ENCODE assay signal across 14 mouse cellular contexts in the genomic region with DNA sequence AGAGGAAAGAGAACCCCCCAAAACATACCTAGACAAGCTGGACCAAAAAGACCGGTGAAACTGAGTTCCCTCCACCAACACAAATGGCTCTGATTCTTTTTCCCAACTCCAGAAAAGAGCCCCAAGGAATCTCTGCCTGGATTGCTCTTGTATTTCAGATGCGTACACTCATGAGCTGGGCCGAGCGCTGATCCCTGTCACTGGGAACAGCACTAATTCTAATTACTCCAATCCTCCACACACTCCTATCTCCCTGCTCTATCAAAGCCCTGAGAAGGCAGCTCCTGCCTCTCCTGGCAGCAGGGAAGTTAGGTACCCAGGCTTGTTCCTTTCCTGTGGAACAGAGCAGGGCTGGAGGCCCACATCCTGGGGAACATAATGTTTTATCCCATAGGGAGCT.
DNase-seq lines count a peak whose midpoint lies in the region; ATAC-seq and TF ChIP-seq lines count a peak whose summit lies in the region.
"Had no signal": no experiment of that assay in that cellular context is flagged by ENCODE, and none has a peak within 500 bp of the region (broad histone marks: within the 10 kb centered on the region; RNA-seq: fewer than 3 reads in every experiment).

No protein-coding gene starts in this region.

- DNase-seq in forebrain, postnatal 0 days: no peak
- no peak for DNase-seq in right cerebral cortex, postnatal 4 days
- no peak for DNase-seq in thymus, postnatal 4 days
- DNase-seq in heart, postnatal 10 days: no peak
- DNase-seq: adrenal gland, adult 8-10 months; B cell, adult 2 months; kidney, postnatal 25 days; liver; lung, adult 2 months had no signal

- no peak overlapping the region for H3K27ac ChIP-seq in heart, embryonic 13.5 days (replicated peaks)
- no peak overlapping the region for H3K27ac ChIP-seq in heart, embryonic 12.5 days (ENCODE audit: poor library complexity, severe bottlenecking)
- peak overlapping the region; percentile 66 for H3K27ac ChIP-seq in forebrain, postnatal 0 days (ENCODE audit: low read depth, low read length)
- H3K27ac ChIP-seq in limb, embryonic 12.5 days: peak overlapping the region; percentile 23; the same call in 1 of the 2 replicates
- H3K27ac ChIP-seq in neural tube, embryonic 14.5 days (ENCODE audit: low read depth, low read length): peak overlapping the region; percentile 75

- WGBS in heart, embryonic 13.5 days: 82% methylated on average over 4 of the region's 4 CpGs
- WGBS in heart, embryonic 12.5 days: 87% methylated on average over 4 of the region's 4 CpGs
- WGBS in forebrain, postnatal 0 days: 40% methylated on average over 4 of the region's 4 CpGs
- 84% methylated on average over 4 of the region's 4 CpGs for WGBS in limb, embryonic 12.5 days
- 48% methylated on average over 4 of the region's 4 CpGs for WGBS in neural tube, embryonic 14.5 days

- TF ChIP-seq CTCF in forebrain, postnatal 0 days (IDR thresholded peaks at IDR 0.05; ENCODE audit: low read depth): no peak

- no peak overlapping the region for H3K4me2 ChIP-seq in heart, embryonic 13.5 days
- H3K4me2 ChIP-seq in heart, embryonic 12.5 days: no peak overlapping the region
- peak overlapping the region; percentile 19 for H3K4me2 ChIP-seq in forebrain, postnatal 0 days (ENCODE audit: low read depth)
- H3K4me2 ChIP-seq in limb, embryonic 12.5 days: no peak overlapping the region
- H3K4me2 ChIP-seq in neural tube, embryonic 14.5 days (ENCODE audit: low read depth, low read length): no peak overlapping the region

- no peaks in the 10 kb centered on the region for H3K36me3 ChIP-seq in heart, embryonic 13.5 days
- no peaks in the 10 kb centered on the region for H3K36me3 ChIP-seq in heart, embryonic 12.5 days
- H3K36me3 ChIP-seq in forebrain, postnatal 0 days (ENCODE audit: insufficient read depth): no peaks in the 10 kb centered on the region
- H3K36me3 ChIP-seq in limb, embryonic 12.5 days: peaks cover 8% of the 10 kb centered on the region
- no peaks in the 10 kb centered on the region for H3K36me3 ChIP-seq in neural tube, embryonic 14.5 days (ENCODE audit: control insufficient read depth, insufficient read depth, low read length)

- no peaks in the 10 kb centered on the region for H3K9me3 ChIP-seq in heart, embryonic 13.5 days
- H3K9me3 ChIP-seq in heart, embryonic 12.5 days (replicated peaks): no peaks in the 10 kb centered on the region
- no peaks in the 10 kb centered on the region for H3K9me3 ChIP-seq in forebrain, postnatal 0 days (ENCODE audit: low read length)
- H3K9me3 ChIP-seq in limb, embryonic 12.5 days: no peaks in the 10 kb centered on the region
- no peaks in the 10 kb centered on the region for H3K9me3 ChIP-seq in neural tube, embryonic 14.5 days (ENCODE audit: control insufficient read depth, low read length)

- no peak overlapping the region for H3K4me3 ChIP-seq in heart, embryonic 13.5 days
- H3K4me3 ChIP-seq in heart, embryonic 12.5 days: no peak overlapping the region
- H3K4me3 ChIP-seq in forebrain, postnatal 0 days (ENCODE audit: low read depth, low read length): no peak overlapping the region
- H3K4me3 ChIP-seq in limb, embryonic 12.5 days (replicated peaks): no peak overlapping the region
- H3K4me3 ChIP-seq in neural tube, embryonic 14.5 days (ENCODE audit: low read depth, low read length): no peak overlapping the region
- H3K4me3 ChIP-seq: myocyte had no signal

- no peak for ATAC-seq in heart, embryonic 13.5 days (ENCODE audit: extremely low read depth, insufficient number of reproducible peaks, low FRiP score, low TSS enrichment)
- no peak for ATAC-seq in heart, embryonic 12.5 days (ENCODE audit: insufficient number of reproducible peaks, low FRiP score)
- ATAC-seq in forebrain, postnatal 0 days: peak; percentile 15; the same call in 1 of the 2 replicates
- ATAC-seq in limb, embryonic 12.5 days (ENCODE audit: insufficient number of reproducible peaks, insufficient read depth, low FRiP score, low TSS enrichment, low read depth): no peak
- ATAC-seq in neural tube, embryonic 14.5 days (ENCODE audit: low read depth): no peak; the same call in 1 of the 2 replicates

- H3K4me1 ChIP-seq in heart, embryonic 13.5 days: peaks cover 25% of the 10 kb centered on the region
- H3K4me1 ChIP-seq in heart, embryonic 12.5 days (replicated peaks): peaks cover 39% of the 10 kb centered on the region
- H3K4me1 ChIP-seq in forebrain, postnatal 0 days (ENCODE audit: insufficient read depth): peaks cover 26% of the 10 kb centered on the region
- H3K4me1 ChIP-seq in limb, embryonic 12.5 days (replicated peaks): peaks cover 44% of the 10 kb centered on the region
- peaks cover 29% of the 10 kb centered on the region for H3K4me1 ChIP-seq in neural tube, embryonic 14.5 days (ENCODE audit: control insufficient read depth, insufficient read depth, low read length)

- intact Hi-C loops in heart, postnatal 10 days (cut with DNase I): no loop called here

- peak overlapping the region; percentile 21; the same call in 1 of the 2 replicates for H3K9ac ChIP-seq in heart, embryonic 13.5 days
- H3K9ac ChIP-seq in heart, embryonic 12.5 days: no peak overlapping the region
- peak overlapping the region; percentile 25; the same call in 1 of the 2 replicates for H3K9ac ChIP-seq in forebrain, postnatal 0 days
- no peak overlapping the region; the same call in 1 of the 2 replicates for H3K9ac ChIP-seq in limb, embryonic 12.5 days (replicated peaks)
- 0 out of 2 replicates have a peak overlapping the region, but pooled peaks have one; percentile 4 for H3K9ac ChIP-seq in neural tube, embryonic 14.5 days (replicated peaks; ENCODE audit: low read depth, low read length)

- H3K27me3 ChIP-seq in heart, embryonic 13.5 days (replicated peaks): no peaks in the 10 kb centered on the region
- no peaks in the 10 kb centered on the region for H3K27me3 ChIP-seq in heart, embryonic 12.5 days (replicated peaks)
- no peaks in the 10 kb centered on the region for H3K27me3 ChIP-seq in forebrain, postnatal 0 days (ENCODE audit: insufficient read depth, low read length)
- no peaks in the 10 kb centered on the region for H3K27me3 ChIP-seq in limb, embryonic 12.5 days
- no peaks in the 10 kb centered on the region for H3K27me3 ChIP-seq in neural tube, embryonic 14.5 days (ENCODE audit: control insufficient read depth, insufficient read depth, low read length)

Comparison
In these comparisons a context has a peak if more than half of its experiments do, and no peak if none do; other contexts are left out.
1. H3K9ac ChIP-seq: peak in heart, embryonic 13.5 days (single experiment), forebrain, postnatal 0 days (single experiment) and neural tube, embryonic 14.5 days (single experiment); none in heart, embryonic 12.5 days (single experiment) and limb, embryonic 12.5 days (single experiment).
2. H3K27ac ChIP-seq: peak in forebrain, postnatal 0 days (single experiment), limb, embryonic 12.5 days (single experiment) and neural tube, embryonic 14.5 days (single experiment); none in heart, embryonic 13.5 days (single experiment) and heart, embryonic 12.5 days (single experiment).